ENCODE assay signal across 1 mouse cellular context in the genomic region with DNA sequence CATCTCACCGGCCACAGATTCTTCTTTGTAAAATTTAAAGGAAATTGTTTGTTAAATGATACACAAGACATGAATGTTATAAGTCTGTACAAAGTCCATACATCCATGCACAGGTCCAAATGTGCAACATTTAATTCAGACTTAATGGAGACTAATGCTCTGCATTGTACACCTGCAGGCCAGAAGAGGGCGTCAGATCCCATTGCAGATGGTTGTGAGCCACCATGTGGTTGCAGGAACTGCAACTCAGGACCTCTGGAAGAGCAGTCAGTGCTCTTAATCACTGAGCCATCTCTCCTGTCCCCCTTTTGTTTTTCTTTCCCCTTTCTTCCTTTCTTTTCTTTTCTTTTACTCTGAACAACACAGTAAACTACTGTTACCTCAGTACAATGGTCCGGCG.
TF ChIP-seq lines count a peak whose summit lies in the region.

No protein-coding gene starts in this region.

TF ChIP-seq in MEL, 35 proteins besides CTCF, POLR2A, EP300 and RAD21 (continued from another document):
- TF ChIP-seq POLR2AphosphoS2 (IDR thresholded peaks at IDR 0.05; ENCODE audit: low read length) = no peak
- TF ChIP-seq ELF1 (IDR thresholded peaks at IDR 0.05; ENCODE audit: low read depth, low read length) = no peak
- TF ChIP-seq MEF2A (IDR thresholded peaks at IDR 0.05; ENCODE audit: extremely low read depth, insufficient replicate concordance, low read depth, low read length, poor library complexity, severe bottlenecking) = no peak
- TF ChIP-seq MAFK (IDR thresholded peaks at IDR 0.05; ENCODE audit: borderline replicate concordance, low read depth, low read length) = no peak
- no peak for TF ChIP-seq CHD1 (IDR thresholded peaks at IDR 0.05; ENCODE audit: low read depth, low read length)
- TF ChIP-seq MYB (IDR thresholded peaks at IDR 0.05; ENCODE audit: low read depth, low read length) = no peak
